Mouse (Mus musculus) intestine, postnatal 0 days (tissue): ENCODE data around the gene Prdm16. TPM values are rescaled to one million over a fixed set of nuclear protein-coding genes. Genes with fewer than 3 reads are reported as not detected.

Experiments
- ATAC-seq: fragments of 200-750 bp; cut with Nextera tagmentation; 2 replicates; pipeline ENCODE4 v1.8.0; 2017; ENCODE audit warnings: mild to moderate bottlenecking, moderate TSS enrichment, moderate library complexity
- H3K27ac ChIP-seq: fragments of 300-500 bp; sonication (generic); 2 replicates; pipeline ENCODE4 v1.5.1; 2014; ENCODE audit warnings: mild to moderate bottlenecking, low read depth, low read length, moderate library complexity
- H3K27me3 ChIP-seq: fragments of 300-500 bp; sonication (generic); replicated peaks from 2 replicates; pipeline ENCODE4 v1.6.1; 2014; ENCODE audit warnings: low read length, mixed read lengths; ENCODE audit not compliant: control insufficient read depth, insufficient read depth
- H3K36me3 ChIP-seq: fragments of 300-500 bp; sonication (generic); 2 replicates; pipeline ENCODE4 v1.6.1; 2014; ENCODE audit warnings: mild to moderate bottlenecking, moderate library complexity; ENCODE audit not compliant: control insufficient read depth, insufficient read depth
- H3K4me1 ChIP-seq: fragments of 300-500 bp; sonication (generic); replicated peaks from 2 replicates; pipeline ENCODE4 v1.6.1; 2014; ENCODE audit warnings: antibody characterized with exemption, low read length, mixed read lengths; ENCODE audit not compliant: control insufficient read depth, insufficient read depth
- H3K4me2 ChIP-seq: fragments of 300-500 bp; sonication (generic); replicated peaks from 2 replicates; pipeline ENCODE4 v1.6.1; 2014; ENCODE audit warnings: low read depth, mild to moderate bottlenecking, moderate library complexity
- H3K4me3 ChIP-seq: fragments of 300-500 bp; sonication (generic); 2 replicates; pipeline ENCODE4 v1.5.1; 2014; ENCODE audit warnings: low read depth, low read length
- H3K9ac ChIP-seq: fragments of 300-500 bp; sonication (generic); 2 replicates; pipeline ENCODE4 v1.6.1; 2014; ENCODE audit warnings: mild to moderate bottlenecking, low read depth, low read length
- H3K9me3 ChIP-seq: fragments of 300-500 bp; sonication (generic); 2 replicates; pipeline ENCODE4 v1.6.1; 2016; ENCODE audit warnings: mixed run types; ENCODE audit not compliant: control insufficient read depth
- CTCF ChIP-seq: sonication (generic); IDR thresholded peaks from 2 replicates; pipeline ENCODE4 v1.5.1; 2016; ENCODE audit warnings: low read depth, mild to moderate bottlenecking, control low read depth, antibody characterized with exemption, moderate library complexity
- WGBS: fragments of 180-500 bp; shearing (Covaris S2); extraction: QIAGEN DNeasy Blood & Tissue Kit; methylation state at CpG from one replicate; pipeline ENCODE4 v1.1.7; 2014; 5-methylcytosine and 5-hydroxymethylcytosine counted together
- polyA plus RNA-seq: library from polyadenylated mRNA; unstranded; fragments of >200 nt; fragmentation: Nextera tagmentation; extraction: Ambion mirVana; gene quantifications from 2 replicates; pipeline ENCODE4 v1.2.1, GENCODE M21; 2015

Prdm16 gene
- polyA plus RNA-seq, 1 experiment from 2014 or later: 9.0 TPM

DNA sequence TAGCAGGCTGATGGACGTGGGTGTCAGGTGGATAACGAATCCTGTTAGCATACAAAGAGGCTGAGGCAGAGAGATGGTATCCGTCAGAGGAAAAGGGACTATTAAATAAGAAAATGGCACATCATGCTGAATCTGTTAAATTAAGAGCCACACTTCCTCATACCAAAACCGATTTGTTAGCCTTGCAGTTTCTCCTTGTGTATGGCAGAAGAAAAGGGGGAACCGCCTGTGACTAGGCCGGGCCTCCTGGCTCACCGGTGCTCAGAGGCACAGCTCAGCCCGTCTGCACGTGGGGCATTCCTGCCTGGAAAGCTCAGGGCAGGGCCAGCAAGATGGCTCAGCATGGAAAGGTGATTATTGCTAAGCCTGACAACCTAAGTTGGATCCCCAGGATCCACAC, 171.6 kb downstream of the Prdm16 start:
- Histone ChIP-seq H3K4me1 (peaks cover 3% of the 10 kb centered on the region; the same call in 1 of the 2 replicates), H3K4me3 (no peak overlapping the region), H3K4me2 (no peak overlapping the region), H3K9me3 (no peaks in the 10 kb centered on the region), H3K27me3 (no peaks in the 10 kb centered on the region), H3K36me3 (no peaks in the 10 kb centered on the region), H3K9ac (no peak overlapping the region), H3K27ac (no peak overlapping the region)
- 48% methylated on average over 9 of the region's 9 CpGs for WGBS
- no peak for ATAC-seq
- TF ChIP-seq CTCF: no peak

DNA sequence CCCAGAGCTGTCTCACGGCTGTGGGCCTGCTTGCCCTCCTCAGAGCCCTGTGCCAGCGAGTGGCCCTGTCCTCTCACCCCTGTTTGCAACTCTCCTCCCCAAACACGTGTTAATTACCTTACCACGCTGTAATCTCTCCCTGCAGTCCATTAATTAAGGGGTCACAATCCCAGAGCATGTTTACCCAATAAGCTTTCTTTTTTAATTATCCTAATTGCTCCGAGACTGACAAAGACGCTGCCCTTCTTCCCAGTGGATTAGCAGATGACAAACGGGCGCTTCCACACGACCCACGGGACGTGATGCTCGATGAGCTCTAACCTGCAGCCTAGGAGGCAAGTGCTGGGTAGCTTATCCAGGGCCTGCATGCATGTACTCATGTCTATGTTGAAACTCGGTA, 176.7 kb downstream of the Prdm16 start:
- 70% methylated on average over 13 of the region's 13 CpGs for WGBS
- no peak for ATAC-seq
- TF ChIP-seq CTCF: no peak

DNA sequence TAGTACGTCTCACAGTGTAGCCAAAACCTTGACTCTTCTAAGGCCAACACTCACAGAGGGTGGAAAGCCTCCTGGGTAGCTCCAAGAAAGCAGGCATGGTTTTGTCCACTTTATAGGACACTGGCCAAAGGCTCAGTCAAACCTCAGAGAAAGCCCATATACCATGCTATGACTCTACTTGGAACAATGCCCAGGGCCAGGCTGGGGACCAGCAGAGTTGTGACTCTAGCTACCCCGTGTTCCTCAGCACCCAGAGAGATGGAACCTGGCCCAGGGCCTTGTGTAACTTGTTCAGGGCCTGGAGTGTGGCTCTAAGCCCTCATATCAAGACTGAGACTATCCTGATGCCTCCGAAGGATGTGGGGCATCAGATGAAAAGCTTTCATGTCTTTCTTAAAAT, 178.9 kb downstream of the Prdm16 start:
- no peak for TF ChIP-seq CTCF
- no peak overlapping the region for H3K4me2 ChIP-seq
- no peaks in the 10 kb centered on the region for H3K4me1 ChIP-seq
- no peaks in the 10 kb centered on the region for H3K9me3 ChIP-seq
- no peak overlapping the region for H3K9ac ChIP-seq
- no peaks in the 10 kb centered on the region for H3K27me3 ChIP-seq
- WGBS: 72% methylated on average over 3 of the region's 3 CpGs
- H3K36me3 ChIP-seq: no peaks in the 10 kb centered on the region
- no peak for ATAC-seq
- no peak overlapping the region for H3K27ac ChIP-seq
- no peak overlapping the region for H3K4me3 ChIP-seq

More for the DNA sequence above, 176.7 kb downstream of the Prdm16 start:
- no peak overlapping the region for H3K4me3 ChIP-seq
- H3K36me3 ChIP-seq: no peaks in the 10 kb centered on the region
- H3K9me3 ChIP-seq: no peaks in the 10 kb centered on the region
- H3K4me2 ChIP-seq: no peak overlapping the region
- H3K4me1 ChIP-seq: peaks cover 3% of the 10 kb centered on the region; the same call in 1 of the 2 replicates
- no peaks in the 10 kb centered on the region for H3K27me3 ChIP-seq
- H3K27ac ChIP-seq: no peak overlapping the region
- H3K9ac ChIP-seq: no peak overlapping the region

DNA sequence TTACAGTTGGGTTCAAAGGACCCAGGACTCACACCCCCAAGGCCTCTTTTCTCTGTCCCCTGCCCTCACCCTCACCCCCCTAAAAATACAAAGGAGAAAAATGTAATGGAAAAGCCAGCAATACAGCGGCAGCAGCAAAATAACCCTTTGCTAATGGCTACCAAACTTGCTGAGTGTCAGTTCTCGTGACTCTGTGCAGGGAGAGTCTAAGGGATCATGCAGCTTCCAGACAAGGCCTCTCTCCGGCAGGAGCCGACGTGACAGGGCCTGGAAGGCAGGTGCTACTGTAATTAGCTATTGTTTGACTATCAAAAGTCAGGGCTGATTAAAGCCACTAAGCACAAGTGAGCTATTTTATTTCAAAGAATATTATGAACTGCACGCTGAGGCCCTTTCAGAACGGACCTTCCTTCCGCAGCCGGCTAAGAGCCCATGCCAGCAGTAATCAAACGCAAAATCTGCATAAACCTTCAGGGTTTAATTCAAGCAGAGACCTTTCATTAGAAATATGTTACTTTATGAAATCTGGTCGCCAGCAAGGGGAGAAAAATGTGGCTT, 180.3 kb downstream of the Prdm16 start:
- 54% methylated on average over 11 of the region's 11 CpGs for WGBS
- no peaks in the 10 kb centered on the region for H3K36me3 ChIP-seq
- H3K9me3 ChIP-seq: no peaks in the 10 kb centered on the region
- no peak overlapping the region for H3K4me3 ChIP-seq
- ATAC-seq: no peak
- no peak overlapping the region for H3K4me2 ChIP-seq
- no peak for TF ChIP-seq CTCF
- no peaks in the 10 kb centered on the region for H3K4me1 ChIP-seq
- H3K27ac ChIP-seq: no peak overlapping the region
- H3K9ac ChIP-seq: no peak overlapping the region
- no peaks in the 10 kb centered on the region for H3K27me3 ChIP-seq

DNA sequence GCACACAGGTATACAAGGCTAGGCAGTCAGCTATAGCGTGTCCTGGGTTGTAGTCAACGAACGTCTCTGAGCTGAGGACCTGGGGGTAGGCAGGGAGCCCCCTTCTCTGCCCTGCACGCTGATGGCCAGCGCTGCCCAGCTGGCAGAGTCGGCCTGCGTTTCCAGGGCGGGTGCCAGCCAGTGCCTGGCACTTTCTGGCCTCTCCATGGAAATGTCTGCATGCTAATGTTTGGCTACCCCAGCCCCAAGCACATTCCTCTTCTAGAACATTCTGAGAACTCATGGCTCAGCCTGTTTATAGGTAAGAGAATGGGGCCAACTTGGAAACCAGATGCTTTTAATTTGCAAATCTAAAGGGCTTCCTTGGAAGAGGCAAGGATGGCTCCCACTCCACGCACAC, 186.2 kb downstream of the Prdm16 start:
- no peak for TF ChIP-seq CTCF
- WGBS: 92% methylated on average over 9 of the region's 9 CpGs
- Histone ChIP-seq H3K4me3 (no peak overlapping the region), H3K9me3 (no peaks in the 10 kb centered on the region), H3K27ac (no peak overlapping the region), H3K4me1 (no peaks in the 10 kb centered on the region; the same call in 1 of the 2 replicates), H3K36me3 (no peaks in the 10 kb centered on the region), H3K27me3 (no peaks in the 10 kb centered on the region), H3K9ac (no peak overlapping the region), H3K4me2 (no peak overlapping the region)
- no peak for ATAC-seq

DNA sequence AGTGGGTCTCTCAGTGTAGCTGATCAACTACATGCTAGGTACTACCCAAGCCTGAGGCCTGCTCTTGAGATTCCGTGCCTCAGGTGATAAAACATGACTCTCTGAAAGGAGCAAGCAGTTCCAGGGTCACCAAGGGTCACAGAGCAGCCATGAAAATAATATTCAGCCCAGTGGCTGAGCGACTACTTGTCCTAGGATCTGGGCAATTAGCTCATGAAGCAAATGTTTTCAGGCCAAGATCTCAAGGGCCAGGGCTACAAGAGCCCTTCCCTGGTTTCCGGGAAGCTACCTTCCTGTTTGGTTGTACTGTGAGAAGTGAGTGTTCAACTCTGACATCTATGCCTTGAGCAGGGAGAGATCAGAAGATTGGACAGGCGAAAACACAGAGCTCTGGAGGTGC, 186.6 kb downstream of the Prdm16 start:
- WGBS: 79% methylated on average over 4 of the region's 4 CpGs
- no peak overlapping the region for H3K4me2 ChIP-seq
- H3K27ac ChIP-seq: 0 out of 2 replicates have a peak overlapping the region, but pooled peaks have one; percentile 15
- no peak for TF ChIP-seq CTCF
- H3K9me3 ChIP-seq: no peaks in the 10 kb centered on the region
- no peaks in the 10 kb centered on the region for H3K36me3 ChIP-seq
- no peaks in the 10 kb centered on the region for H3K27me3 ChIP-seq
- H3K9ac ChIP-seq: no peak overlapping the region
- no peak overlapping the region for H3K4me3 ChIP-seq
- H3K4me1 ChIP-seq: no peaks in the 10 kb centered on the region; the same call in 1 of the 2 replicates
- no peak for ATAC-seq

DNA sequence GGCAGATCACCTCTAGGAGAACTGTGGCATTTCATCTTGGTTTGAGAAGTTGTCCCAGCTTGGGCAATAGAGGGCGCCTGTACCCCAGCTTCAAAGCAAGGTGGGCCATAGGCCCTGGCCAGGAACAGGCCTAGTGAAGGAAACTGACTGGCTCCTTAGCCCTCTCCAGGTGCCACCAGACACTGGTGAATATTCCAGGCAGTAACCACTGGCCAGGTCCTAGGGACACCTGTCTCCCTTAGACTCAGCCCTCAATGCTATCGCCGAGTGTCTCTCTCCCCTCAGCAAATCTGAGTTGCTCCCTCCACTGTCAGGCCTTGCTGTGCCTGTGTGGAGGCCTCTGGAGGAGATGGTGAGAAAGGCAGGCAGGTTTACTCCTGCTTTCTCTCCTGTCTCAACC, 187.3 kb downstream of the Prdm16 start:
- peak; percentile 51; the same call in 1 of the 2 replicates for ATAC-seq
- Histone ChIP-seq H3K4me2 (no peak overlapping the region), H3K36me3 (no peaks in the 10 kb centered on the region), H3K27ac (0 out of 2 replicates have a peak overlapping the region, but pooled peaks have one; percentile 15), H3K9me3 (no peaks in the 10 kb centered on the region), H3K9ac (no peak overlapping the region), H3K4me1 (no peaks in the 10 kb centered on the region; the same call in 1 of the 2 replicates), H3K4me3 (no peak overlapping the region), H3K27me3 (no peaks in the 10 kb centered on the region)
- 24% methylated on average over 3 of the region's 3 CpGs for WGBS
- peak; percentile 78 for TF ChIP-seq CTCF
